Mouse (Mus musculus) erythroblast, adult 5-6 weeks (primary cell): ENCODE results near the gene Mpv17l. TPM values are rescaled to one million over a fixed set of nuclear protein-coding genes. Genes with fewer than 3 reads are reported as not detected.
"Not testable (repeated sequence)": the region's sequence is repeated elsewhere in the genome, so short reads cannot be mapped to it uniquely, and the experiment has no call there.

Experiments used
- ATAC-seq: replicated peaks from 2 replicates; pipeline ENCODE4 v1.8.0; 2016; ENCODE audit warnings: moderate number of reproducible peaks, mild to moderate bottlenecking, moderate TSS enrichment, inconsistent platforms; ENCODE audit not compliant: poor library complexity, low FRiP score, severe bottlenecking
- total RNA-seq, 2 experiments: library from RNA; stranded (forward) in 1 of 2; stranded (reverse) in 1 of 2; fragments of 150-400 nt in 1 of 2; fragments of 200-764, 138-1000 nt in 1 of 2; gene quantifications; 2 replicates each; pipeline versions ENCODE4 v1.2.3 to v1.2.4; 2015 to 2017; ENCODE audit warnings: low replicate concordance in 2 of 2

Mpv17l gene
- total RNA-seq, 2 experiments from 2014 or later = 0.60 to 3.8 TPM

- ATAC-seq = not testable (repeated sequence)
Observed at GRCm38 (mm10) chr16:13922966-13923365, 20.0 kb downstream of the Mpv17l start.

- ATAC-seq = no peak
Observed at GRCm38 (mm10) chr16:13927456-13928075, 24.6 kb downstream of the Mpv17l start.

GRCm38 (mm10) chr16:13940139-13940846 is 37.3 kb downstream of the Mpv17l start:
- ATAC-seq = no peak

GRCm38 (mm10) chr16:13940847-13941395 is 38.0 kb downstream of the Mpv17l start:
- no peak for ATAC-seq

GRCm38 (mm10) chr16:13944178-13944577 is 41.2 kb downstream of the Mpv17l start:
- no peak for ATAC-seq

- ATAC-seq = no peak
Observed at GRCm38 (mm10) chr16:13944752-13945151, 41.8 kb downstream of the Mpv17l start.

- ATAC-seq = no peak
Observed at GRCm38 (mm10) chr16:13945153-13945552, 42.2 kb downstream of the Mpv17l start.

- no peak for ATAC-seq
Observed at GRCm38 (mm10) chr16:13946306-13946705, 43.3 kb downstream of the Mpv17l start.

- ATAC-seq = no peak
Observed at GRCm38 (mm10) chr16:13951245-13951644, 48.3 kb downstream of the Mpv17l start.

- no peak for ATAC-seq
Observed at GRCm38 (mm10) chr16:13962053-13962452, 59.1 kb downstream of the Mpv17l start.

- no peak for ATAC-seq
Observed at GRCm38 (mm10) chr16:13969096-13969495, 66.1 kb downstream of the Mpv17l start.

- no peak for ATAC-seq
Observed at GRCm38 (mm10) chr16:13972051-13972450, 69.1 kb downstream of the Mpv17l start.

- ATAC-seq = not testable (repeated sequence)
Observed at GRCm38 (mm10) chr16:13976358-13976896, 73.5 kb downstream of the Mpv17l start.

GRCm38 (mm10) chr16:13977026-13977425 is 74.1 kb downstream of the Mpv17l start:
- ATAC-seq = not testable (repeated sequence)

GRCm38 (mm10) chr16:13981726-13982125 is 78.8 kb downstream of the Mpv17l start:
- not testable (repeated sequence) for ATAC-seq

GRCm38 (mm10) chr16:13983161-13983560 is 80.2 kb downstream of the Mpv17l start:
- no peak for ATAC-seq

GRCm38 (mm10) chr16:13986197-13986573 is 83.2 kb downstream of the Mpv17l start:
- ATAC-seq = no peak

GRCm38 (mm10) chr16:13986574-13987478 is 83.9 kb downstream of the Mpv17l start, which contains the start of the genes 2900011O08Rik and Ifitm7:
2900011O08Rik (plus strand) TSS chr16:13986604.
Ifitm7 (minus strand) TSS chr16:13986888.
- ATAC-seq = no peak

GRCm38 (mm10) chr16:13992518-13993248 is 89.7 kb downstream of the Mpv17l start:
- ATAC-seq = no peak
